In genomic region chr11:88629165-88629564, GRCm38 (mm10) we compare ENCODE assay signal across 12 mouse cellular contexts.
DNase-seq lines count a peak whose midpoint lies in the region; ATAC-seq lines count a peak whose summit lies in the region.
"Had no signal": no experiment of that assay in that cellular context is flagged by ENCODE, and none has a peak within 500 bp of the region (broad histone marks: within the 10 kb centered on the region; RNA-seq: fewer than 3 reads in every experiment).

No protein-coding gene starts in this region.

- no peaks in the 10 kb centered on the region for H3K36me3 ChIP-seq in heart, embryonic 14.5 days (ENCODE audit: control insufficient read depth, insufficient read depth, low read length)
- 0 out of 2 replicates have a peak, but pooled peaks cover 3% of the 10 kb centered on the region for H3K36me3 ChIP-seq in forebrain, embryonic 13.5 days (ENCODE audit: poor library complexity, severe bottlenecking)
- H3K36me3 ChIP-seq in midbrain, embryonic 12.5 days, result 0 out of 2 replicates have a peak, but pooled peaks cover 4% of the 10 kb centered on the region
- H3K36me3 ChIP-seq: embryonic facial prominence, embryonic 13.5 days had no signal

- ATAC-seq in heart, embryonic 14.5 days (ENCODE audit: insufficient number of reproducible peaks, insufficient read depth, low FRiP score, low read depth), result no peak
- ATAC-seq in forebrain, embryonic 13.5 days, result peak; percentile 14; the same call in 1 of the 2 replicates
- ATAC-seq in midbrain, embryonic 12.5 days (ENCODE audit: low FRiP score, low read depth), result 0 out of 2 replicates have a peak, but pooled peaks have one; percentile 52

- H3K27ac ChIP-seq in heart, embryonic 14.5 days (replicated peaks in 1 of 2; ENCODE audit: control insufficient read depth in 1 of 2, insufficient read depth in 1 of 2, low read depth in 2 of 2, low read length in 2 of 2), result no peak overlapping the region; a peak in 1 of 4 replicates
- peak overlapping the region; percentile 98 for H3K27ac ChIP-seq in forebrain, embryonic 13.5 days
- peak overlapping the region; percentile 88 for H3K27ac ChIP-seq in midbrain, embryonic 12.5 days (replicated peaks)
- H3K27ac ChIP-seq: embryonic facial prominence, embryonic 13.5 days; liver, embryonic 14.5 days had no signal

- H3K9me3 ChIP-seq in heart, embryonic 14.5 days (ENCODE audit: control insufficient read depth, low read length), result no peaks in the 10 kb centered on the region
- H3K9me3 ChIP-seq in forebrain, embryonic 13.5 days (replicated peaks), result no peaks in the 10 kb centered on the region
- H3K9me3 ChIP-seq in midbrain, embryonic 12.5 days, result no peaks in the 10 kb centered on the region
- H3K9me3 ChIP-seq: embryonic facial prominence, embryonic 13.5 days had no signal

- H3K4me2 ChIP-seq in heart, embryonic 14.5 days (ENCODE audit: low read length), result no peak overlapping the region
- peak overlapping the region; percentile 38 for H3K4me2 ChIP-seq in forebrain, embryonic 13.5 days
- H3K4me2 ChIP-seq in midbrain, embryonic 12.5 days (replicated peaks), result no peak overlapping the region
- H3K4me2 ChIP-seq: embryonic facial prominence, embryonic 13.5 days had no signal

- peaks cover 22 to 56% of the 10 kb centered on the region in 2 experiments for H3K4me1 ChIP-seq in heart, embryonic 14.5 days (ENCODE audit: control insufficient read depth in 2 of 2, insufficient read depth in 2 of 2, low read length in 2 of 2)
- peaks cover 85% of the 10 kb centered on the region for H3K4me1 ChIP-seq in forebrain, embryonic 13.5 days
- peaks cover 89% of the 10 kb centered on the region for H3K4me1 ChIP-seq in midbrain, embryonic 12.5 days

- no peak for DNase-seq in heart, adult 8-10 months (ENCODE audit: low spot score)
- peak; percentile 24 for DNase-seq in CD4-positive helper T cell, adult 2 months (ENCODE audit: low read depth, low spot score)
- DNase-seq in frontal cortex, postnatal 36 days (ENCODE audit: low spot score in 2 of 2), result no peak
- DNase-seq in ovary, postnatal 36 days (ENCODE audit: low spot score), result no peak
- no peak for DNase-seq in gastrocnemius, adult 8-10 months (ENCODE audit: low spot score in 2 of 2)
- DNase-seq: kidney, postnatal 4 days; thymus, postnatal 4 days had no signal

- no peaks in the 10 kb centered on the region for H3K27me3 ChIP-seq in heart, embryonic 14.5 days (ENCODE audit: control insufficient read depth, insufficient read depth, low read length)
- no peaks in the 10 kb centered on the region for H3K27me3 ChIP-seq in forebrain, embryonic 13.5 days
- no peaks in the 10 kb centered on the region for H3K27me3 ChIP-seq in midbrain, embryonic 12.5 days
- H3K27me3 ChIP-seq: embryonic facial prominence, embryonic 13.5 days had no signal

- H3K4me3 ChIP-seq in heart, embryonic 14.5 days (ENCODE audit: control insufficient read depth in 1 of 2, insufficient read depth in 1 of 2, low read depth in 1 of 2, low read length in 2 of 2), result no peak overlapping the region
- H3K4me3 ChIP-seq in forebrain, embryonic 13.5 days, result no peak overlapping the region
- H3K4me3 ChIP-seq in midbrain, embryonic 12.5 days, result no peak overlapping the region
- H3K4me3 ChIP-seq: embryonic facial prominence, embryonic 13.5 days had no signal

- peak overlapping the region; percentile 9; the same call in 1 of the 2 replicates for H3K9ac ChIP-seq in heart, embryonic 14.5 days (ENCODE audit: low read length)
- H3K9ac ChIP-seq in forebrain, embryonic 13.5 days, result peak overlapping the region; percentile 57
- peak overlapping the region; percentile 34; the same call in 1 of the 2 replicates for H3K9ac ChIP-seq in midbrain, embryonic 12.5 days (replicated peaks)
- H3K9ac ChIP-seq: liver, embryonic 14.5 days had no signal

- 67% methylated on average over 4 of the region's 4 CpGs for WGBS in heart, embryonic 14.5 days
- 27% methylated on average over 4 of the region's 4 CpGs for WGBS in forebrain, embryonic 13.5 days
- 53% methylated on average over 4 of the region's 4 CpGs for WGBS in midbrain, embryonic 12.5 days

Comparison
In these comparisons a context has a peak if more than half of its experiments do, and no peak if none do; other contexts are left out.
1. H3K27ac ChIP-seq: peak in forebrain, embryonic 13.5 days (single experiment) and midbrain, embryonic 12.5 days (single experiment); none in heart, embryonic 14.5 days (0 of 2).
2. Peak in every context shown above with its lines, with median percentiles within 50 percentile points of each other: H3K9ac ChIP-seq.